Mouse (Mus musculus): ENCODE measurements around the gene Snapc4. TPM values are rescaled to one million over a fixed set of nuclear protein-coding genes. Genes with fewer than 3 reads are reported as not detected.

The Snapc4 gene
- polyA plus RNA-seq, 1 experiment from 2014 or later = 18.3 TPM

DNA sequence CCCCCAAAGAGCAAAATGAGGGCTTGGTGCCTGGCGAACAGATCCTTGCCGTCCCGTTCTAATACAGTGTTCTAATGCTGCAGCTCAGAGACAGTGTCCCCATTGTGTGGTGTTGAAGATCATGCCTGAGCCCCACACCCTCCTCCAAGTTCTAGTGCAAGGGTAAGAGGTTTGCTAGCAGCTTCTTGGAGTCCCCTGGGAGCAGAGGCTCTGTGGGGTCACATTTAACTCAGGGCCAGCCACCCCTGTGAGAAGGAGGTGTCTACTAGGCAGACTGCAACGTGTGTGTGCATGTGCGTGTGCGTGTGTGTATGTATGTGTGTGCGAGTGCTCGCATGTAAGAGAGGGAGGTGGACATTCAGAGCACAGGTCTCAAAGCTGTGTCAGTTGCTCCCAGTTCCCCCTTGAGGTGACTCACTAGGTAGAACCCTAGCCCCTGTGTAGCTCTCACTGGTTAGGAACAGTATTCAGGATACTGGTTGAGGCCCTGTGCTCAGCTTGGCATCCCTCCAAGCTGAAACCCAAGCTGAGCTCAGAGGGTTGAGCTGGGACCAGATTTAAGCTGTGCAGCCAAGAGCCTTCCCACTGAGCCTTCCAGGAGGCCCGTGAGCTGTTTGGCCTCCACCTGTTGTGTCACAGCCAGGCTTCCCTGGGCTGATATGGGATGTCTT lies 63.7 kb downstream of the Snapc4 start:
- Histone ChIP-seq H3K9me3 (ENCODE audit: control insufficient read depth, low read length) (no peaks in the 10 kb centered on the region), H3K27ac (replicated peaks in 1 of 2; ENCODE audit: control insufficient read depth in 1 of 2, insufficient read depth in 1 of 2, low read depth in 2 of 2, low read length in 2 of 2) (peak overlapping the region; percentile 89; a peak in 3 of 4 replicates), H3K4me3 (ENCODE audit: control insufficient read depth in 1 of 2, insufficient read depth in 1 of 2, low read depth in 1 of 2, low read length in 2 of 2) (peak overlapping the region; percentile 71 to 87), H3K4me1 (ENCODE audit: control insufficient read depth in 2 of 2, insufficient read depth in 2 of 2, low read length in 2 of 2) (peaks cover 39 to 50% of the 10 kb centered on the region in 2 experiments), H3K36me3 (ENCODE audit: control insufficient read depth, insufficient read depth, low read length) (no peaks in the 10 kb centered on the region; the same call in 1 of the 2 replicates), H3K27me3 (ENCODE audit: control insufficient read depth, insufficient read depth, low read length) (no peaks in the 10 kb centered on the region), H3K4me2 (ENCODE audit: low read length) (peak overlapping the region; percentile 93), H3K9ac (ENCODE audit: low read length) (peak overlapping the region; percentile 88)
- no peak for ATAC-seq (ENCODE audit: insufficient number of reproducible peaks, insufficient read depth, low FRiP score, low read depth)
- WGBS = 57% methylated on average over 9 of the region's 9 CpGs

DNA sequence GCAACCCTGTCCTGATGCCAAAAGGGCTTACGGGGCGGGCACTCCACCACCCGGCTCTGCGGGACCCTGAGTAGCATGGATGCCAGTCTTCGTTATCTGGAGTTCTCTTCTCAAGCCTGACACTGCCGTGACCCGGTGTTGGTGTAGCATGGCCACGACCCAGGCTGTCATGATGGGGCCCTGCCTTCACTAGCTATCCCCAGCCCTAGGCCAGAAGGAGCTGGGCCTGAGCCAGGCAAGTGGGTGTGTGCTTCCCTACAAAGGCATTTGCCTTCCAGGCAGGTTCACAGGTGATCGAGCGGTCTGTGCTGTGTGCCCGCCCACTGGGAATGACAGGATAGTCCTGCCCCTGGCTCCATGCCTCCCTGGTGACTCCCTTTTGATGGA lies 64.5 kb downstream of the Snapc4 start:
- no peaks in the 10 kb centered on the region for H3K27me3 ChIP-seq (ENCODE audit: control insufficient read depth, insufficient read depth, low read length)
- H3K9me3 ChIP-seq (ENCODE audit: control insufficient read depth, low read length) = no peaks in the 10 kb centered on the region
- peak overlapping the region; percentile 88 for H3K9ac ChIP-seq (ENCODE audit: low read length)
- H3K4me3 ChIP-seq (ENCODE audit: control insufficient read depth in 1 of 2, insufficient read depth in 1 of 2, low read depth in 1 of 2, low read length in 2 of 2) = peak overlapping the region; percentile 71 to 87
- ATAC-seq (ENCODE audit: insufficient number of reproducible peaks, insufficient read depth, low FRiP score, low read depth) = peak; percentile 17
- H3K36me3 ChIP-seq (ENCODE audit: control insufficient read depth, insufficient read depth, low read length) = no peaks in the 10 kb centered on the region; the same call in 1 of the 2 replicates
- H3K4me1 ChIP-seq (ENCODE audit: control insufficient read depth in 2 of 2, insufficient read depth in 2 of 2, low read length in 2 of 2) = peaks cover 39 to 50% of the 10 kb centered on the region in 2 experiments
- H3K4me2 ChIP-seq (ENCODE audit: low read length) = peak overlapping the region; percentile 93
- peak overlapping the region; percentile 89 for H3K27ac ChIP-seq (replicated peaks in 1 of 2; ENCODE audit: control insufficient read depth in 1 of 2, insufficient read depth in 1 of 2, low read depth in 2 of 2, low read length in 2 of 2)
- WGBS = under 1% methylated on average over 11 of the region's 11 CpGs

DNA sequence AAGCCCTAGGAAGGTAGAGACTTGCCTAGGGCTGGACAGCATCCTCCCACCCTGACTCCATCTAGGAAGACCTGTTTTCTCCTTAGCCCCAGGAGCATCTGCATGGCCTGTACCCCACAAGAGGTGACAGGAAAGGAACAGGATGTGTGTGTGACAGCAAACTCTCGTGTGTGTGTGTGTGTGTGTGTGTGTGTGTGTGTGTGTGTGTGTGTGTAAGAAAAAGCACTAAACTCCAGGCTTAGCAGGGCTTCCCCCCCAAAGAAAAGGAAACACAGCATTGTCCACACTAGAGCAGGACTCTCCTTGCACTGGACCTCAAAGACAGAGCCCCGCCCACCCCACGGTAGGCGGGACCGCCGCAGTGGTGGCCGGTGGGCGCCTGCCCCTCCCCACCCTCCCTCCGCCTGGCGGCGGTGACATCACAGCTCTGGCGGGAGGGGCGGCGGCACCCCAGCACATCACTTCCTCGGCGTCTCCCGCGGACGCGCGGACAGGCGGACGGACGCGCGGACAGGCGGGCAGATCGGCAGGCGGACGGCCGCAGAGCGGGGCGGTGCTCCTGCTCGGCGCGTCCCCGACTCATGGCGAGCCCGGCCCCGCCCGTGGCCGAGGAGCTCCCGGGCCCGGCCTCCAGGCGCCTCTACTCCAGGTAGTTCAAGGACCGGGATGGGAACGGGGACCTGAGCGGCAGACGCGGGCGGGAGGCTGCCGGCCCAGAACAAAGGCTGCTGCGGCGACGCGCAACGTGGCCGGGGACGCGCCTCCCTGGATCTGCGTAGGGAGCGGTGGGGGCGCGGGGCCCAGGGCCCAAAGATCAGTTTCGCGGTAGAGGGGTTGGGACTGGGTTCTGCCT lies 65.2 kb downstream of the Snapc4 start, which contains the start of gene Gpsm1:
Gene Gpsm1 (plus strand): TSS at position 444 of the 853 bp plus-strand sequence.
- H3K4me2 ChIP-seq (ENCODE audit: low read length) = peak within 1 kb of the TSS; percentile 93

DNA sequence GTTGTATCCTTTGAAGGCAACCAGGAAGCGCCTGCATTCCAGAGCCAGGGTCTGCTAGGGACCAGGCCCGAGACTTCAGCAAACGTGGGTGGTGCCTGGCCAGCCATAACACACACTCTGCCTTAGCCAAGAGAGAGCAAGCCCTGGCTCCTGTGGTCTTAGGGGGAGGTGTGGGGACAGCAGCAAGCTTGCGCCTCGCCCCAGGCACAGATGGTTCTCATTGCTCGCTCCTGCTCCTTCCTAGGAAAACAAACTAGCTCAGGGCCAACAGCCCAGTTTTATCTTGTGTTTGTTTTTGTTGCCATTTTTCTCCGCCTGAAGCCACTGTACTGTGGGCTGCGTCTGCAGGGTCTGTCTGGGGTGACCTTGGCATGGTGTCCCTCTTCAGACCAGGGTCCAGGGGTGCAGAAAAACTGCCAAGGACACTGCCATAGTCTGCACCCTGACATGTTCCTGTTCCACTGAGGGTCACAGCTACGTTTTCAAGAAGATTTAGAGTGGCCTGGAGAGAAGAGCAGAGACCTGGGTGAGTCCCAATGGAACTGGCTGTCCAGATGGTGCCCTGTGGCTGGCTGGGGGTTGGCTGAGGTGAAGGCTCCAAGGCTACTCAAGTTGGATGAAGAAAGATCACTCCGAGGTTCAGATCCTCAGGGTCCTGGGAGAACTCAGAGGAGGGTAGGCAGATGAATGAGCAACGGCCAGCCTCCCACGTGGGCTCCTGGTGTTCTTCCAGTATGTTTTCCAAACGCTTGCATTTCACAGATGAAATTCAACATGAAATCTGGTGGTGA lies 66.0 kb downstream of the Snapc4 start:
- ATAC-seq (ENCODE audit: insufficient number of reproducible peaks, insufficient read depth, low FRiP score, low read depth) = no peak
- Histone ChIP-seq H3K27ac (replicated peaks in 1 of 2; ENCODE audit: control insufficient read depth in 1 of 2, insufficient read depth in 1 of 2, low read depth in 2 of 2, low read length in 2 of 2) (peak overlapping the region; percentile 89), H3K9me3 (ENCODE audit: control insufficient read depth, low read length) (no peaks in the 10 kb centered on the region), H3K27me3 (ENCODE audit: control insufficient read depth, insufficient read depth, low read length) (no peaks in the 10 kb centered on the region), H3K4me3 (ENCODE audit: control insufficient read depth in 1 of 2, insufficient read depth in 1 of 2, low read depth in 1 of 2, low read length in 2 of 2) (no peak overlapping the region), H3K36me3 (ENCODE audit: control insufficient read depth, insufficient read depth, low read length) (no peaks in the 10 kb centered on the region), H3K4me2 (ENCODE audit: low read length) (peak overlapping the region; percentile 93), H3K4me1 (ENCODE audit: control insufficient read depth in 2 of 2, insufficient read depth in 2 of 2, low read length in 2 of 2) (peaks cover 41 to 53% of the 10 kb centered on the region in 2 experiments), H3K9ac (ENCODE audit: low read length) (peak overlapping the region; percentile 88)
- WGBS = 45% methylated on average over 13 of the region's 13 CpGs

More for the DNA sequence above, 65.2 kb downstream of the Snapc4 start, which contains the start of gene Gpsm1:
- no peaks in the 10 kb centered on the region for H3K27me3 ChIP-seq (ENCODE audit: control insufficient read depth, insufficient read depth, low read length)
- H3K9me3 ChIP-seq (ENCODE audit: control insufficient read depth, low read length) = no peaks in the 10 kb centered on the region
- peak within 1 kb of the TSS; percentile 89 for H3K27ac ChIP-seq (replicated peaks in 1 of 2; ENCODE audit: control insufficient read depth in 1 of 2, insufficient read depth in 1 of 2, low read depth in 2 of 2, low read length in 2 of 2)
- peak; percentile 82 for ATAC-seq (ENCODE audit: insufficient number of reproducible peaks, insufficient read depth, low FRiP score, low read depth)
- no peaks in the 10 kb centered on the region; the same call in 1 of the 2 replicates for H3K36me3 ChIP-seq (ENCODE audit: control insufficient read depth, insufficient read depth, low read length)
- H3K4me1 ChIP-seq (ENCODE audit: control insufficient read depth in 2 of 2, insufficient read depth in 2 of 2, low read length in 2 of 2) = peaks cover 39 to 50% of the 10 kb centered on the region in 2 experiments
- WGBS = under 1% methylated on average over 57 of the region's 66 CpGs
- peak within 1 kb of the TSS; percentile 71 to 87 for H3K4me3 ChIP-seq (ENCODE audit: control insufficient read depth in 1 of 2, insufficient read depth in 1 of 2, low read depth in 1 of 2, low read length in 2 of 2)
- peak within 1 kb of the TSS; percentile 88 for H3K9ac ChIP-seq (ENCODE audit: low read length)

DNA sequence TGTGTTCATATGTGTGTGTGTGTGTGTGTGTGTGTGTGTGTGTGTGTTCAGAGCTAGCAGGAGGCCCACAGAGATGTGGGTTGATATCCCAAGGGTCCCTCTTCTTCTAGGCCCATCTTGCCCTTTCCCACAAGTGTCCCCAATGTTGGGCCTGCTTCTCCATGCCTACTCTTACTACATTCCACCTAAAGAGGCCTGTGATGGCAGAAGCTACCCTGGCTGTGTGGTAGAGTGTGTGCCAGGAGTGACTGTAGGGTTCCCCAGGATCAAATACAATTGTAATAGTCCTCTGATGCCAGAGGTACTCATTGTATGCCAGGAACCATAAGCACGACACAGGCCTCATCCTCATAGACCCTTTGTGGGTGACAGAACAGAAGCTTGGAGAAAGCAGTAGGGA lies 67.1 kb downstream of the Snapc4 start:
- no peak overlapping the region for H3K9ac ChIP-seq (ENCODE audit: low read length)
- no peak for ATAC-seq (ENCODE audit: insufficient number of reproducible peaks, insufficient read depth, low FRiP score, low read depth)
- no peaks in the 10 kb centered on the region for H3K27me3 ChIP-seq (ENCODE audit: control insufficient read depth, insufficient read depth, low read length)
- no peak overlapping the region for H3K4me2 ChIP-seq (ENCODE audit: low read length)
- no peak overlapping the region for H3K27ac ChIP-seq (replicated peaks in 1 of 2; ENCODE audit: control insufficient read depth in 1 of 2, insufficient read depth in 1 of 2, low read depth in 2 of 2, low read length in 2 of 2)
- no peaks in the 10 kb centered on the region for H3K36me3 ChIP-seq (ENCODE audit: control insufficient read depth, insufficient read depth, low read length)
- H3K4me3 ChIP-seq (ENCODE audit: control insufficient read depth in 1 of 2, insufficient read depth in 1 of 2, low read depth in 1 of 2, low read length in 2 of 2) = no peak overlapping the region
- H3K9me3 ChIP-seq (ENCODE audit: control insufficient read depth, low read length) = no peaks in the 10 kb centered on the region
- peaks cover 44 to 49% of the 10 kb centered on the region in 2 experiments for H3K4me1 ChIP-seq (ENCODE audit: control insufficient read depth in 2 of 2, insufficient read depth in 2 of 2, low read length in 2 of 2)
- WGBS = 87% methylated on average over 1 of the region's 1 CpGs

DNA sequence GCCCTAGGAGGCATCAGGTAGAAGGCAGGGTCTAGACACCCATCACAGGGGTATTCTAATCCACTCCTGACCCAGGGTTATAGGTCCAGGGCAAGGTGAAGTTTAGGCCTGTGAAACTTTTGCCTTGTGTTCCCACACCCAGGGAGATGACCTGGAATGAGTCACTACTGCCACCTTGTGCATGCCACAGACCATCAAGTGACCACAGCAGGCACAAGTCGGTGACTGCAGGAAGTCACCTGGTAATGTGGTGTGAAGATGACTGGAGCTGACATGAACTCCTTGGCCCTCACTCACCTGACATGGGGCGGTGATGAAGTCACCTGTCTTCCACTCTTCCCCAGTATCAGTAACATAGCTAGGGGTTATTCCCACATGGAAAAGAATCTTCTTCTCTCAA lies 67.6 kb downstream of the Snapc4 start:
- H3K4me1 ChIP-seq (ENCODE audit: control insufficient read depth in 2 of 2, insufficient read depth in 2 of 2, low read length in 2 of 2) = peaks cover 42 to 43% of the 10 kb centered on the region in 2 experiments
- no peak overlapping the region for H3K27ac ChIP-seq (replicated peaks in 1 of 2; ENCODE audit: control insufficient read depth in 1 of 2, insufficient read depth in 1 of 2, low read depth in 2 of 2, low read length in 2 of 2)
- no peaks in the 10 kb centered on the region for H3K36me3 ChIP-seq (ENCODE audit: control insufficient read depth, insufficient read depth, low read length)
- no peaks in the 10 kb centered on the region for H3K27me3 ChIP-seq (ENCODE audit: control insufficient read depth, insufficient read depth, low read length)
- no peak overlapping the region for H3K9ac ChIP-seq (ENCODE audit: low read length)
- no peaks in the 10 kb centered on the region for H3K9me3 ChIP-seq (ENCODE audit: control insufficient read depth, low read length)
- ATAC-seq (ENCODE audit: insufficient number of reproducible peaks, insufficient read depth, low FRiP score, low read depth) = no peak
- WGBS = 41% methylated on average over 2 of the region's 2 CpGs
- no peak overlapping the region for H3K4me3 ChIP-seq (ENCODE audit: control insufficient read depth in 1 of 2, insufficient read depth in 1 of 2, low read depth in 1 of 2, low read length in 2 of 2)
- no peak overlapping the region for H3K4me2 ChIP-seq (ENCODE audit: low read length)
